Mouse (Mus musculus) heart, embryonic 16.5 days (tissue): ENCODE measurements around the gene 4921536K21Rik. TPM values are rescaled to one million over a fixed set of nuclear protein-coding genes. Genes with fewer than 3 reads are reported as not detected.

ENCODE experiments used
- ATAC-seq: fragments of 200-750 bp; cut with Nextera tagmentation; replicated peaks from 2 replicates; pipeline ENCODE4 v1.8.0; 2017; ENCODE audit warnings: moderate number of reproducible peaks; ENCODE audit not compliant: insufficient read depth, low FRiP score; ENCODE audit errors: extremely low read depth
- H3K27ac ChIP-seq: fragments of 300-500 bp; sonication (generic); 2 replicates; pipeline ENCODE4 v1.5.1; 2014; ENCODE audit warnings: mild to moderate bottlenecking, low read length, control low read depth, moderate library complexity
- H3K27me3 ChIP-seq: fragments of 300-500 bp; sonication (generic); 2 replicates; pipeline ENCODE4 v1.6.1; 2014; ENCODE audit warnings: low read length, mixed read lengths; ENCODE audit not compliant: control insufficient read depth, insufficient read depth
- H3K36me3 ChIP-seq: fragments of 300-500 bp; sonication (generic); 2 replicates; pipeline ENCODE4 v1.6.1; 2014; ENCODE audit not compliant: control insufficient read depth, insufficient read depth
- H3K4me1 ChIP-seq: fragments of 300-500 bp; sonication (generic); 2 replicates; pipeline ENCODE4 v1.6.1; 2014; ENCODE audit warnings: low read length, mixed read lengths; ENCODE audit not compliant: control insufficient read depth, insufficient read depth
- H3K4me2 ChIP-seq: fragments of 300-500 bp; sonication (generic); 2 replicates; pipeline ENCODE4 v1.6.1; 2014; ENCODE audit warnings: low read depth, mild to moderate bottlenecking, control low read depth, low read length
- H3K4me3 ChIP-seq: fragments of 300-500 bp; sonication (generic); 2 replicates; pipeline ENCODE4 v1.5.1; 2014; ENCODE audit warnings: mild to moderate bottlenecking, control low read depth, low read length
- H3K9ac ChIP-seq: fragments of 300-500 bp; sonication (generic); 2 replicates; pipeline ENCODE4 v1.6.1; 2014; ENCODE audit warnings: low read length, control low read depth
- H3K9me3 ChIP-seq: fragments of 300-500 bp; sonication (generic); replicated peaks from 2 replicates; pipeline ENCODE4 v1.6.1; 2016; ENCODE audit warnings: low read length; ENCODE audit not compliant: control insufficient read depth
- WGBS: fragments of 180-500 bp; shearing (Covaris S2); extraction: QIAGEN DNeasy Blood & Tissue Kit; methylation state at CpG from one replicate; pipeline ENCODE4 v1.1.7; 2014; 5-methylcytosine and 5-hydroxymethylcytosine counted together
- polyA plus RNA-seq: library from polyadenylated mRNA; unstranded; fragments of >200 nt; fragmentation: Nextera tagmentation; extraction: Ambion mirVana; gene quantifications from 2 replicates; pipeline ENCODE4 v1.2.1, GENCODE M21; 2015

The 4921536K21Rik gene
- polyA plus RNA-seq, 1 experiment from 2014 or later = 0.22 TPM

DNA sequence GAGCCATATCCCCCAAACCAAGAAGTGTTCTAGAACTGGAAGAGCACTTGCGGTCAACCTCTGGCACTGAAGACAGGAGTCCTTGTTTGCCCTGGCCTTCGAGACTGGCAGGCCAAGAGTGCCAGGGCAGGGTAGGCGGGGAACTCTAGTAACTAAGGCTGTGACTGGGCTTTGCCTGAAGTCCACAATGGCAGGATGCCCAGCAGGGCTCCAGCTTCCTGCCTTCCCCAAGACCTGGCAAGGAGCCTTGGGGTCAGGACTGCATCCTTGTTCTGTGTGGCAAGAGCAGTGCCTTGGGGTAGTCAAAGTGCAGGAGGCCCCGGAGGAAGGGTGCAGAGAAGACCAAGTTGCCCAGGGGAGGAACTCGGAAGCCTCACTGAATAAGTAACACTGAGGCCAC is 8.1 kb upstream of the 4921536K21Rik start:
- H3K27ac ChIP-seq = no peak overlapping the region
- no peaks in the 10 kb centered on the region for H3K4me1 ChIP-seq
- no peak overlapping the region for H3K4me2 ChIP-seq
- H3K27me3 ChIP-seq = no peaks in the 10 kb centered on the region
- ATAC-seq = no peak
- no peak overlapping the region for H3K9ac ChIP-seq
- peaks cover 6% of the 10 kb centered on the region; the same call in 1 of the 2 replicates for H3K36me3 ChIP-seq
- 76% methylated on average over 5 of the region's 5 CpGs for WGBS
- no peak overlapping the region for H3K4me3 ChIP-seq
- no peaks in the 10 kb centered on the region for H3K9me3 ChIP-seq

DNA sequence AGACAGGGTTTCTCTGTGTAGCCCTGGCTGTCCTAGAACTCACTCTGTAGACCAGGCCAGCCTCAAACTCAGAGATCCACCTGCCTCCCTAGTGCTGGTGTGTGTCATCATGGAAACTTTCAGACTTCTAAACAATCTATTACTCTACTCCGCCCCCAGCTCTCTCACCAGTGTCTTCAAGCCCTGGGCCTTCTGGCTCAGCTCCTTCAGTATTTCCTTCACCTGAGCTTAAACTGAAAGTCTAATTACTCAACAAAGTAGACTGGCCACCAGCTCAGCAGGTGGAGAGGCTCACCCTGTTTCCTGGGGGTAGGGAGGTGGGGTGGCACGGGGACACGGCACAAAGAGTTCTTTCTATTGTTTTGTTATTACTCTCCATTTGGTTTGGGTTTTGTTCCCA is 7.6 kb upstream of the 4921536K21Rik start:
- ATAC-seq = no peak
- WGBS = 89% methylated on average over 3 of the region's 3 CpGs

DNA sequence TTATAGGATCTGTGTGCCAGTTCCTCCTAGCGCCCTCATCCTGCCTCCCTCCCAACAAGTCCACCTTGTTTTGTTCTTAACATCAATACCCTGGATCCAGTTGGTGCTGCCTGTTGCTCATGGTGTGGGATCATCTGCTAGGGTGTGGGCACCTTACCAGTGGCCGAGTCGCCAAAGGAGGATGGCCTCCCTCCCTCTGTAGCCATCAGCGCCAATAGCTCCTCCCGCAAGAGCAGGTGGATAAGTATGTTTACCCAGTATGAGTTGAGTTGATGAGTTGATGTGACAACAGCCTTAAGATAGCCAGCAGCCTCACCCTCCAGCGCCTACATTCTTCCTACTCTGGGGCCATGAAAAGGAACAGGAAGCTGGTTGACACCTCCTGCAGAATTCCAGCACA is 5.4 kb upstream of the 4921536K21Rik start:
- H3K4me2 ChIP-seq = no peak overlapping the region
- WGBS = 54% methylated on average over 6 of the region's 6 CpGs
- no peak overlapping the region for H3K9ac ChIP-seq
- H3K9me3 ChIP-seq = no peaks in the 10 kb centered on the region
- H3K4me3 ChIP-seq = no peak overlapping the region
- H3K27ac ChIP-seq = no peak overlapping the region
- ATAC-seq = no peak
- H3K27me3 ChIP-seq = no peaks in the 10 kb centered on the region
- H3K36me3 ChIP-seq = peaks cover 6% of the 10 kb centered on the region; the same call in 1 of the 2 replicates
- H3K4me1 ChIP-seq = 0 out of 2 replicates have a peak, but pooled peaks cover 2% of the 10 kb centered on the region

More for the DNA sequence above, 7.6 kb upstream of the 4921536K21Rik start:
- Histone ChIP-seq H3K27ac (no peak overlapping the region), H3K9me3 (no peaks in the 10 kb centered on the region), H3K4me2 (no peak overlapping the region), H3K27me3 (no peaks in the 10 kb centered on the region), H3K36me3 (peaks cover 6% of the 10 kb centered on the region; the same call in 1 of the 2 replicates), H3K4me1 (no peaks in the 10 kb centered on the region), H3K4me3 (no peak overlapping the region), H3K9ac (no peak overlapping the region)

DNA sequence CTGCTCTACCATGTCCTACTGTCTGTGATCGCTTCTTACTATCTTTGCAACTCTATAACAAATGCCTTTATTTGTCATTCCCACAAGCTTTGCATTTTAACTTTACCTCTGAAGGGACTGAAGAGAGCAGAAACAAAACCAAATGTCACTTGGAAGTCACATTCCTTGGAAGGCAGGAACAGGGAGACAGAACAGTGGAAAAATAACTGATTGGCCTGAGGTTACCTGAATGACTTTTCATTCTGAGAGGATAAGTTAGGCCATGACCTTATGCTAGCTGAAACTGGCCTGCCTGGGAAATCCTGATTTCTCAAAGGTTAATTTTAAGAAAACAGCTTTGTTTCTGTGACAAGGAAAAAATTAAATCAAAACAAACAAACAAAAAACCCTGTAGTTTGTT is 1.0 kb upstream of the 4921536K21Rik start:
- H3K4me2 ChIP-seq = peak overlapping the region; percentile 16; the same call in 1 of the 2 replicates
- no peak overlapping the region for H3K4me3 ChIP-seq
- H3K9me3 ChIP-seq = no peaks in the 10 kb centered on the region
- no peak overlapping the region for H3K27ac ChIP-seq
- 86% methylated on average over 1 of the region's 1 CpGs for WGBS
- H3K36me3 ChIP-seq = peaks cover 6% of the 10 kb centered on the region; the same call in 1 of the 2 replicates
- peaks cover 5% of the 10 kb centered on the region for H3K4me1 ChIP-seq
- no peaks in the 10 kb centered on the region for H3K27me3 ChIP-seq
- no peak overlapping the region for H3K9ac ChIP-seq
- ATAC-seq = no peak

DNA sequence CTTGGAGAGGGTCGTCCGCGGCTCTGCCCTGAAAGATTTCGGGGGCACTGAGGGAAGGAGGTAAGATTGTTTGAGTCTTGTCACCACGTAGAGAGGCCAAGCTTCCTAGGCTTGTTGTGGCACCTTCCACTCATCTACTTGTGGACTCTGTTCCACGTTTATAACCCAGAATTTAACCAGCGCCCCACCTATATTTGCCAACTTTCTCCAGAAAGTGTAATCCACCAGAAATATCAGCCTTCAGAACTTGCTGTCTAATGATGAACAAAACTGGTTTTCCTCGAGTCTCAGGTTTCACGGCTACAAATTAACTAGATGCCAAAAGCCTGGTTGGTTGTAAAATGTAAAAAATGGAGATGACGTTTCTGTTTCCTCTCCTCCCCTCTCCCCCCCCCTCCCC is 560 bp upstream of the 4921536K21Rik start:
- Histone ChIP-seq H3K27me3 (no peaks in the 10 kb centered on the region), H3K36me3 (peaks cover 6% of the 10 kb centered on the region; the same call in 1 of the 2 replicates), H3K27ac (peak overlapping the region; percentile 65), H3K9me3 (no peaks in the 10 kb centered on the region), H3K9ac (peak overlapping the region; percentile 73), H3K4me2 (peak overlapping the region; percentile 83), H3K4me3 (peak overlapping the region; percentile 64), H3K4me1 (peaks cover 5% of the 10 kb centered on the region)
- WGBS = 5% methylated on average over 10 of the region's 10 CpGs
- ATAC-seq = no peak

DNA sequence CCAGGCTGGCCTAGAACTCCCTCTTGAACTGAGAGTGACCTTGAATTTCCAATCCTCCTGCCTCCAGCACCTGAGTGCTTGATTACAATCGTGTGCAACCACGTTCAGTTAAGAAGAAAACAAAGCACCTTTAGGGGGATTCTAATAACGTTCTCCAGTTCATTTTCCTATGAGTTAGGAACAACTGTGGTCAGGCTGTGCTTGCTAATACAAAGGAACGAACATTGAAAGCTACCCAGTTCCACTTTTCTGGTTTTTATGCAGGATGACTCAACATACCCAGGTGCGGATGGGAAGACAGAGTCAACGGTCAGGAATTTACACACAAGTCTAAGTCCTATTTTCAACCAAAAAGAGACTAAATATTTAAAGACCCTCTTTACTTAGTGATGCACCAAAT is 928 bp downstream of the 4921536K21Rik start:
- Histone ChIP-seq H3K27ac (no peak overlapping the region), H3K9ac (no peak overlapping the region), H3K27me3 (no peaks in the 10 kb centered on the region), H3K9me3 (no peaks in the 10 kb centered on the region), H3K4me1 (peaks cover 5% of the 10 kb centered on the region), H3K4me3 (no peak overlapping the region), H3K4me2 (peak overlapping the region; percentile 83; the same call in 1 of the 2 replicates), H3K36me3 (peaks cover 5% of the 10 kb centered on the region; the same call in 1 of the 2 replicates)
- ATAC-seq = no peak
- WGBS = 74% methylated on average over 6 of the region's 6 CpGs

DNA sequence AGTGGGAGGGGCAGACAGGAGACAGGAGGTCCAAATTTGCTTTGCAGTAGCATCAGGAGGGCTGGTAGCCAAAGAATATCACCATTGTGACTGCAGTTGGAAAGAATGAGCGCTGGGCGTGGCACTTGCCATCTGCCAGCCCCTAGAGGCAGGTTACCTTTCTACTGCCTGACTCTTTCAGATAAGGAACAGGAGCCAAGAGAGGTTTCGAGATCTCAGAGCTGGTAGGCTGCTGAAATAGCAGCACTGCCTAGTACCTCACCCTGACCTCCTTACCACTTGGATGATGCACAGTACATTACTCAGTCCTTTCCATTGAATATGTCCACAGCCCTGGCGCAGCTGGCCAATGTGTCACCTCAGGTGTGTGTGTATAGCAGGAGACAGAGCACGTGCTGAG is 7.6 kb downstream of the 4921536K21Rik start:
- H3K36me3 ChIP-seq = no peaks in the 10 kb centered on the region
- no peak overlapping the region for H3K27ac ChIP-seq
- 55% methylated on average over 5 of the region's 5 CpGs for WGBS
- H3K9ac ChIP-seq = no peak overlapping the region
- H3K4me2 ChIP-seq = no peak overlapping the region
- H3K9me3 ChIP-seq = no peaks in the 10 kb centered on the region
- H3K4me1 ChIP-seq = no peaks in the 10 kb centered on the region
- no peak for ATAC-seq
- H3K27me3 ChIP-seq = no peaks in the 10 kb centered on the region; the same call in 1 of the 2 replicates
- H3K4me3 ChIP-seq = no peak overlapping the region

DNA sequence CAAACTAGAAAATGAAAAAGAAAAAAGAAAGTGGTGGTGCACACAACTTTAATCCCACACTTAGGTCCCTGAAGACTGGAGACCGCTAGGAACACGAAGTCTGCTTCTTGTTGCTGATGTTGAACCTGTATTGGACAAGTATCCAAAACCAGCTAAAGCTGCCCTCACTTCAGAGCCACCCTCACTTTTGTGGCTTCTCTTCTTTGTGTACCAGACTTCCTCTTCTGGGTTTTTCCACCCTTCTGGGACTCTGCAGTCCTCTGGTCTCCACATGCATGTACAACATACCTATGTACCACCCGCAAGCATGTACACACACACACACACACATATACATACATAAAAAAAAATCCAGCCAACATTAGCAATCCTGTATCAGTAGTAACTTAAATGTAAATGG is 11.2 kb downstream of the 4921536K21Rik start:
- WGBS = 81% methylated on average over 3 of the region's 3 CpGs
- peaks cover 3% of the 10 kb centered on the region; the same call in 1 of the 2 replicates for H3K27me3 ChIP-seq

DNA sequence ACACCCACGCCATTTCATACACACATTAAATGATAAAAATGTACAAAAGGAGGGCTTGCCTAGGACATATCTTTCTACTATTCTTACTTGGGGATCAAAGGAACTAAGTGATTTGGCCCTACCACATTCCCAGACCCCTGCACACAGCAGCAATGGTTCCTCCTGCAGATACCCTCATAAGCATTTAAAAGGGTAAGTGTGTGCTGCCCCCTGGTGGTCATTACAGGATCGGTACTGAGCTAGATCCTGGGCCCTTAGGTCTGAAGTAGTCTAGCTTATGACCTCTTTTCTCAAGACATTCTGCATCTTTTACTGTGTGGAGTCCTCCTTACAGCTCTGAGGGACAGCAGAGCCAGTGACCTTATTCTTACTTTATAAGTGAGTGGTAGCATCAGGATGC is 15.1 kb downstream of the 4921536K21Rik start:
- ATAC-seq = no peak
- 36% methylated on average over 2 of the region's 2 CpGs for WGBS

More for the DNA sequence above, 11.2 kb downstream of the 4921536K21Rik start:
- no peak overlapping the region for H3K4me3 ChIP-seq
- H3K4me1 ChIP-seq = no peaks in the 10 kb centered on the region
- no peaks in the 10 kb centered on the region for H3K9me3 ChIP-seq
- no peaks in the 10 kb centered on the region for H3K36me3 ChIP-seq
- ATAC-seq = no peak
- no peak overlapping the region for H3K4me2 ChIP-seq
- no peak overlapping the region for H3K27ac ChIP-seq
- H3K9ac ChIP-seq = no peak overlapping the region

More for the DNA sequence above, 15.1 kb downstream of the 4921536K21Rik start:
- no peaks in the 10 kb centered on the region for H3K36me3 ChIP-seq
- H3K9ac ChIP-seq = no peak overlapping the region
- 0 out of 2 replicates have a peak, but pooled peaks cover 3% of the 10 kb centered on the region for H3K27me3 ChIP-seq
- H3K4me2 ChIP-seq = no peak overlapping the region
- H3K9me3 ChIP-seq = no peaks in the 10 kb centered on the region
- H3K27ac ChIP-seq = no peak overlapping the region
- no peak overlapping the region for H3K4me3 ChIP-seq
- H3K4me1 ChIP-seq = no peaks in the 10 kb centered on the region
